Mouse (Mus musculus): ENCODE measurements around the gene Magi2.

DNA sequence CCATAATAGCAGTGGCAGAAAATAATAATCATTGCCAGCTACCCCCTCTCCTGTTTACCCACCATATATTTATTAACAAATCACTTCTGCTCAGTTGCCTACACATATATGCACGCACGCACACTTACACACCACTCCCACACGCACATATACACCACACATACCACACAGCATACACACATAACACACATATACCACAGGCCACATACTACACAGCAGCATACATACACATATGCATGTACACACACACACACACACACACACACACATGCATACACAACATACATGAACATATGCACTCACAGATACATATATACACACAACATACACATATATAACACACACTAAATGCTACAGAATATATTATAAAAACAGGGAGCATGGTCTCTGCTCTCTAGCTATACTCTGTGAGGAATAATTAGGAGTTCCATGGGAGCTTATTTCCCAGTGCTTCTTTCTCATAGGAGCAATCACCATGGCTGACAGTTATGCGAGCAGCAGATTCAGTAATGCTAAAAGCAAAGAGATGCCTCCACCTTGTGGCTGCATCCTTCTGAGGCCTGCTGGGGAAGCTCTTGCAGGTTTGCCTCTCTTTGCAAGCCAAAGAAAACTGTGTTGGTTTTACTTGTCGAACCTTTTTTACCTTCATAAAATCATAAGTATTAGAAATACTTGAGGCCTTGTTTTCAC is 1410.6 kb downstream of the Magi2 start:
- TF ChIP-seq CTCF (IDR thresholded peaks at IDR 0.05) (peak; percentile 72), EP300 (IDR thresholded peaks at IDR 0.05) (no peak)

Data from lung, postnatal 0 days (tissue).